Mouse (Mus musculus) mesoderm, embryonic 11.5 days (tissue): ENCODE measurements at regions not wholly inside any gene's neighbourhood (a gene's known extent, or its start where the extent isn't known, plus 50 kb on each side); places are given as distances from the start of the nearest gene placed in this dataset.

Source experiments
- DNase-seq: peaks from one replicate; pipeline ENCODE4 v3.0.0-alpha.2; 2012; ENCODE audit warnings: low read depth, low spot score

DNA sequence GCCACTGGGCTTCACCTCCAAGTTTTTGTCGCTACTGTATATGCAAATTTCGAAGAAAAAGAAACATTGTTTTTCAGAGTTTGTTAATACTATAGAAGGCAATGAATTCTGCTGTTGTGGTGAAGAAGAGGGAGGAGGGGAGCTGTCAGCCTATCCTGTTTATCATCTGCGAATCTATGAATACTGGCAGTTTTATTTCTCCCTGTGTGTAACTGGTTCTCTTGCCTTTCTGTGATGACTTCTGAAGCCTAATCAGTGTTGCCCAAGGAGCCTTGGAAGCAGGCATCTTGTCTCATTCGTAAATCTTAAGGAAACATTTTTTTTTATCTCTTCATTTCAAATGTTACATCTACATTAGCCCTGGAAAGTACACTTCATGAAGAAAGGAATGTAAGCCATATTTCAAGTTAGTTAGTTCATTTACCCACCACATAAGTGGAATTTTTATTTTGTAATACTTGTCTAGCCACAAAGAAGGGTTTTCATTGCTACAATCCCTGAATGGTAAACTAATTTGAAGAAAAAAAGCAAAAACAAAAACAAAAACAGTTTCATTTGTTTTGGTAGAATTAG is 251.5 kb upstream of the Fn1 start:
- DNase-seq = no peak

DNA sequence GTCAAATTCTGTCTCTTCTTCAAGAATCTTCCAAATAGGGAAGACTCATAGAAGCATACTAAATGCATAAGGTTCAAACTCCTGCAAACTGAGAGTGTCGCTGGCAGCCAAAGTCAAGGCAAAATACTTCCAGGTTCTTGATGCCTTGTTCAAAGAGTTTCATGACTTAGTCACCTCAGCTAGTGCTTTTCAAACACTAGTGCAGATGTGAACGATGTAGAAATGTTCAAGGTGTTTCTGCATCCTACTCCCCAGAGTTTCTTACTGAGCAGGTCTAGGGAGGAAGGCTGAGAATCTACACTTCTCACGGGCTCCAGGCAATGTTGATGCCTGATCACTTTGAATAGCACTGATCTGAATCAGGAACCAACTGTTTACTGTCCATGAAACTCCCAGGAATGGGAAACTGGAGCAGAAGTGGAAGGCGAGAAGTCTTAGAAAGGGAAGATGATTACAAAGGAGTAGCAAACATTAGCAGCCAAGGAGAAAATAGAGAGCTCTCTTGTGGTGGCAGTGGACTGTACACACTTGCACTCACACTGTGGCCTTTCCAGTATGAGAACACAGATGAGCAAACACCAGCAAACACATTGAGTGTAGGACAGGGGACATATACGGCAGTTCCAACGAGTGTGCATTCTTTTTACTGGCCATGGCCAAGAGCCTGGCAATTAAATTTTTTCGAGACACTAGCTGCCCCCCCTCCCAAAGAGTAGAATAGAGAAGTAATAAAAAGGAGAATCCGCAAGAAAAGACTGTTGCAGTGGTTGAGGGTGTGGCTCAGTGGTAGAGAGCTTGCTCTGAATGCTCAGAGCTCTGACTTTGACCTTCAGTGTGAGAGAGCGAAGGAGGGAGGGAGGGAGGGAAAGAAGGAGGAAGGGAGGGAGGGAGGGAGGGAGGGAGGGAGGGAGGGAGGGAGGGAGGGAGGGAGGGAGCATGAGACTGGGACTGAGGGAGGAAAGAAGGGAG is 247.4 kb upstream of the Fn1 start:
- no peak for DNase-seq

DNA sequence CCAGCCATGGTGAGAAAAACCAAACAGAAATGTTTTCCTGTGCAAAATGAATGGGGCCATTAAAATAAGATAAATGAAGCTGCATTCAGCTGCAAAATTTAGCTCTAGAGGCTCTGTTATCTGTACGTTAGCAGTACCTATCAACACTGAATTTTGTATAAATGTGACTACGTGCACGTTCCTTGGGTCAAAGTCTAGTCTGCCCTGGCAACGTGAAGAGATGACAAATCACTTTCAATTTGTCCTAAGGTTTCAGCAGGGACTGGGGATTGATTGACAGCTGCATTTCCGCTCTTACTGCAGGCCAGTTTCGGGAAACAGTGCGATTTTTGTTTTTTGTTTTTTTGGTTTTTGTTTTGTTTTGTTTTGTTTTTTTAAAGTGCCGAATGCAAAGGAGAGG is 246.1 kb upstream of the Fn1 start:
- no peak for DNase-seq

DNA sequence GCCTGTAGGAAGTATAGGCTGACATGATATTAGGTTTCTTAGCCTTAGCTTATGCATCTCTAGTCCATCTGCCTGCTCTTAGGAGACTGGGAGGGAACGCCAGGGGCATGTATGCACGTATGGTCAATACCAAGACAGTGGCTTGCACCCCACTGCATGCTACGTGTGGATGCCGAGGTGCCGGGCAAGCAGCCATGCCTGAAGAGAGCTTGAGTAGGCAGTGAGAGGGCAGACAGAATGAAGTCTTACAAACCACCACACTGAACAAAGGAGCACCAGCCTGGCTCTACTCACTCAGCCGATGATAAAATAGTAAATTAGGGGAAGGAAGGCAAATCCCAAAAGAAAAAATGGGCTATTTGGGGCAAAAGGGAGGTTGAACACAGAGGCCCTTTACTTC is 245.2 kb upstream of the Fn1 start:
- no peak for DNase-seq

DNA sequence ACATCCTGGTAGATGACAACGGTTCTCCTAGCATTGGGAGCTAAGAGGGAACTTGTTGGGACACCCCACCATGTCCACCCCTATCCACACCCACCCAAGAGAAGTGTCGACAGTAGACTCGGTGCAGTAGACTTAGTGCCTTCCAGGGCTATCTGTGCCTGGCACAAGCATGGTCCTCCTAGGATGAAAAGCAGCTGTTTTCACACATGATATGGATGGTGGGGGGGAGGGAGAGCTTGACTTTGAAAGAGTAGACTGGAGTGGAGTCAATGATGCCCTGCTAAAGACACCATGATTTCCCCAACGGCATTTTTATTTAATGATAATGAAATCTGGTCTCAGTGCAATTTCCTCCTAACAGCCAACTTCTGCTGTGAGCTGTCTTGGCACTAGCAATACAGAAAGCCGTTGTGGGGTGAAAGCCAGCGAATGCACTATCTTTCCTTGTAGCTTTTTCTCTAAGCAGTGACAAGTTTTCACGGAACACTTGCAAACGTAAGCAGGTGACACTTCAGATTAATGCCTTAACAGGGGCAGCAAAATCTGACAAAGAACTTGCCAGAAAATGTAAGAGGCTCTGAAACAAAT is 244.6 kb upstream of the Fn1 start:
- DNase-seq = no peak

DNA sequence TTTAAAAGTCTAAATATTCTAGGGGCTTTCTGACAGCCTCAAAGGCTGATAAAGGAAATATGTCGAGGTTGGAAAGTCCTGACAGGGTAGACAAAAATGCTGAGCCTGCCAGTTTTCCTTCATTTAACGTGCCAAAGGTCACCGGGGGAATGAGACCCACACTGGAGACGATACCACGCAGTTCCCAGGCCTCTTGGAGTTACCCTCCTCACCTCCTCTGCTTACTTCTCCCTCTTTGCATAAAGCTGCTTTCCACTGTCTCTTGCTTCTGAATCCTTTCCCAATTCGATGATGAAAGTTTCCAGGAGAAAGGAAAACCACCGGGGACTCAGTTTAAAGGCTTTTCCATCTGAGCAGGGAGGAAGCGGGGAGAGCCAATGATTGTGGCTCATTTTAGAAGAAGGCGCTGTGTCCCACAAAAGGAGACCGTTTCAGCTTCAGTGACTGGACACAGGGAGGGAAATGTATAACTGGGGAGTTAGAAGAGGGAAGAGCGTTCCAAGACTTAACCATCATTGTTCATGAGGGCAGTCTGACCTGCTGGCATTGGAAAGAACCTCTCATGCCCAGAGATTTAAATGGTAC is 243.2 kb upstream of the Fn1 start:
- no peak for DNase-seq

DNA sequence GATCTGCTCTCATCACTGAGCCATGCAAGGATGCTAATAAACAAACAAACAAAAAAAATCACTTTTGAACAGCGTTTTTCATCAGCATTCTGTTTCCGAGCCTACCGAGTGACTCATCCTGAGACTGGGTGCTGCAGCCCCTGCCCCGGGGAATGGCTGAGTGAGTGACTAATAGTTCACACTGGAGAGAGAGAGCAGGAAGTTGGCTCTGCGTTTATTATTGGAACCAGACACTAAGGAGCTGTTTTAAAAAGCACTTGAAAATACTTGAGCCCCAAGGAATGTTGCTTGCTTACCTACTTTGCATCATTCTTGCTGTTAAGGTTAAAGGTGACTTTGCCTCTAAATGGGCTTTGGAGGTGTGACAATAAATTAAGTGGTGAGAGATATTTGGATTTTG is 240.6 kb upstream of the Fn1 start:
- DNase-seq = no peak

DNA sequence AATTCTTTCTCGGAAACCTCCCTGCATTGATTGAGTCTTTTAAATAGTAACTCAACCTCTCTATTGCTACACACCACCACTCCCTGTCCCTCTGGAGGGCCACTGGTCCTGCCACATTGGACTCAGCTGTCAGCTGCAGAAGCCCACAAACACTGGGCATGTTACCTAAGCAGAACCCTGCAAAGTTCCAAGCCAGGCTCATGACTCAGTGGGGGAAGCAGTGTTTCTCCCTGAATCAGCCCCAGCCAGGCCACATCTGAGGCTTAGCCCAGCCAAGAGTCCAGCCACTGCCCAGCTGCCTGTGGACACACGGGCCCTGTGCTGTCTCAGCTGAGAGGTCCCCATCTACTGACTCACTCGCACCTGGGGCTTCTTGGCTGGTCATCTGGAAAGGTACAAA is 234.8 kb upstream of the Fn1 start:
- DNase-seq = no peak

DNA sequence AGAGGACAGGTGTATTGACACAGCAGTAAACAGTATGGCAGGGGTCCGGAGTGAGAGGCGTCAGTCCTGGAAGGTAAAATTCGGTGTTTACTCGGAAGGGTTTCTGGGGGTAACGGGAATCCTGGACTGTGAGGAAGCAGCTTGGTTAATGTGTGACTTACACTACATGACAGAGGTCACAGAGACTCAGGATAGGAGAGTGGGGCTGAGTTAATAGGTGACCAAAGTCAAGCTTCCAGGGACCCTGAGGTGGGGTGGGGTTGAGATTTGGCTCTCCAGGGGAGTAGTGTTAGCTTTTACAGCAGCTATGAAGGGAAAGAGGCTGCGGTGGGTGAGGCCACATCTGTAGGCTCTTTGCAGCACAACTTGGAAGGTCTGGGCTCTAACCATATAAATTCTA is 233.9 kb upstream of the Fn1 start:
- DNase-seq = no peak

DNA sequence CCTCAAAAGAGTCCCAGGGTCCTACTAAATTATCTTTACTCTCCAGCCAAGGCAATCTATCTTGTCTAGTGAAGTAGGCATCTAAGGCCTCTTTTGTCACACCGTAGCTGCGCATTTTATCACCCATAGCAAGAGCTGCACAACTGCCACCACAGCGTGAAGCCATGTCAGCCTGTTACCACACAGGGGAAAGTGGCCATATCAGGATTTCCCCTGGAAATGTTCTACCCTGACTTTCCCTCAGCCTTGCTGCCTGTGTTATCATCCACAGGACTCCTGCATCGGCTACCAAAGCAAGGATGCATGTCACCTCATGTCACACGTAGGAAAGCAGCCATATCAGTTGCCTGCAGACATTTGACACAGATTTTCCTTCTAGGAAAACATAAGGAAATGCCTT is 233.2 kb upstream of the Fn1 start:
- DNase-seq = no peak

DNA sequence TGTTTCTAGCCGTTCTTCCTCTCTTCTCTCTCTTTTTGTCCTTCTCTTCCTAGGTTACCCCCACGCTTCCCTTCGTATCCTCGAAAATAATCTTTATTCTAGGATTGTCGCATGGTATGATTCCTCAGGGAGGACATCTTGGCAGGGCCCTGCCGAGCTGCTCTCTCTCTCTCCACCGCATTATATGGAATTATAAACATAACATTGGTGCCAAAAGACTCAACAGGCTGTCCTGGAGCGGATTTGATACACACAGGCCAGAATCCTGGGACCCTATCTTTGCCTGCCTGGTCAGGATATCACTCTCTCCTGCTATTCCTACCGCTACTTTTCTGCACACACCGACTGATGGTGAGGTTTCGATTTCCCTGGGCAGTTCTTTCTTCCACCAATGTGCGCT is 228.9 kb upstream of the Fn1 start:
- DNase-seq = no peak

DNA sequence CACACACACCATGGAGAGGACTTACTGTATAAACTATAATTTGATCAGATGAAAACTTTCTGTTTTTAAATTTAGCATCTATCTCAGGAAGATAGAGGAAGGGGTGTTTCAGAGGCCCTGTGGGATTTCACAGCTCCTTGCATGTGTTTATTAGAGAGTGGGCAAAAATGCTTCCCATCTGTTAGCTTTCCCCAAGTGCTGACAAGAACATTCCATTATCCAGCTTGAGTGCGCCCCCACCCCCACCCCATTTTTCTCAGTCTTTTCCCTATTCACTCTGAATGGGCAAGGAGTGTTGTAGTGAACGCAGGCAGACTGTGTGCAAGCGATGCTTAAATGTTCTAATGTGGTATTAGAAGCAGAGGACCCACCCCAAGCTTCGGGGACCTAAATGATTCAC is 228.2 kb upstream of the Fn1 start:
- DNase-seq = no peak

DNA sequence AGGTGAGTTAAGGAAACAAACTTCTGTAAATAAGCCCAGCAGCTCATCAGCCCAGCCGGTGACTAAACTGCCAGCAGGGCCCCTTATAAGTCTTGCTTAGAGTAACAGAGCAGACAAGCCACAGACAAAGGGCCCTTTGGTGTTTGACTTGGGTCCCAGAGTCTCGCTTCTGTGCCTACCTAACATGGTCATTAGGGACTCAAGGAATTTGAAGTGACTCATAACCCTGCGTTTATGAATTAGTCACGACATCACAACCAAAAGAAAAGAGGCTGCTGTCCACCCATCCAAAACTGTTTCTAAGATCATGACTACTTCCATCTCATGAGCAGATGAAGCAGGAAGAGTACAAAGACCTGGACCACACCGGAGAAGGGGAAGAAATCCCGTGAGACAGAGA is 227.5 kb upstream of the Fn1 start:
- DNase-seq = no peak

DNA sequence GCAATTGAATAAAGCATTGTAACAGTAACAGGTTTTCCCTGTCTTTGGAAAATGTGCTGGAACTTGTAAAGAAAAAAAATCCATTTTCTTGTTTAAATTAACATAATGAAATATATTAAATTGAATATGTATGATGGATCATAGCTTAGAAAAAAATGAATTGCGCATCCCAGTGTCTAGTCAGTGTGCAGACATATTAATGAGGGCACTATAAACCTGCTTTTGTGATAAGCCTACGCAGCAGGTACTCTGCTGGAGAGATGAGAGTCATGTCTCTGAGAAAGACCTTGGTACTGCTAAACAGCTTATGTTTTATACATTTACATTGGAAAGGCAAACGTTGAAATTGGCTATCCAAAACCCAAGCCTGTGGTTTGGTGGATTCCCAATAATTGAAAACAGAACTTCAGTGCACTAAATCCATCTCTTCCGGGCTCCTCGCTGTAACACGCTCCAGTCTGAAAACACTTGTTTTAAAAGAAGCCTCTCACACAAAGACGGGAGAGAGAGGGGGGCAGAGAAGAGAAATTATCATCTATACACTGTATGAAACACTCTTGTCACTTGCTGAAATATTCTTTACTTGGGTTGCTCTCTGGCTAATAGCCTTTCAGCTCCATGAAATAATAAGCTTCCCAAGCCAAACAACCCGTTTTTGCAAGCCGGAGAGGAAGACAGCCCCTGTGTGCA is 223.9 kb upstream of the Fn1 start:
- DNase-seq = no peak

DNA sequence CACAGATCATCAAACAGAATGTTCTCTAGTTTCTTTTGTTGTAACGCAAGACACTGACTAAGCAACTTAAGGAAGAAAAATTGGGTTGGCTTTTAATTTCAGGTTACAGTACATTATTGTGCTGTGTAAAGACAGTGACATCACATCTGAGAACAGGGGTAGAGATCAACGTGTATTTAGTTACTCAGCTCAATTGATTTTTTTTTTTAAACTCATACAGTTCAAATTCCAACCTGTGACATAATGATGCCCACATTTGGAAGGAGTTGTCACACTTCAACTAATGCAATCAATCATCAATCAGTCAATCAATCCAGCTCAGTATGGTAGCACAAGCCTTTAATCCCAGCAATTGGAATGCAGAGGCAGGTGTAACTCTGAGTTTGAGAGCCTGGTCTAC is 221.0 kb upstream of the Fn1 start:
- DNase-seq = no peak

DNA sequence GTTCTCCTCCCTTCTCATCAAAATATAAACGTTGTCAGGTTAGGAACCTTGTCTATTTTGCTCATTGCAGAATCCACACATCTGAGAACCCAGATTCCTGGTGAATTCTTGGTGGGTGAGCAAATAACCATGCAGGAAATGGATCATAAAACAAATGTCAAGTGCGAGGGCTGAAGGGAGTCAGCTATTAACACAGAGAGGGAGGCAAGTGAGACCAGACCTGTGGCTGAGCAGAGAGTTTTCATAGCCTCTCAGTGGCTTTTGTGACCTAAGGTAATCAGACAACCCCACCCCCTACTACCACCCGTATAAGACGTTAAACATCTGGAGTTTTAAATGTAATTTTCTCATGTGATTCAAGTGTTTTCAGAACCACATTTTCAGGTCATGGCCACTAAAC is 212.7 kb upstream of the Fn1 start:
- peak; percentile 58 for DNase-seq

DNA sequence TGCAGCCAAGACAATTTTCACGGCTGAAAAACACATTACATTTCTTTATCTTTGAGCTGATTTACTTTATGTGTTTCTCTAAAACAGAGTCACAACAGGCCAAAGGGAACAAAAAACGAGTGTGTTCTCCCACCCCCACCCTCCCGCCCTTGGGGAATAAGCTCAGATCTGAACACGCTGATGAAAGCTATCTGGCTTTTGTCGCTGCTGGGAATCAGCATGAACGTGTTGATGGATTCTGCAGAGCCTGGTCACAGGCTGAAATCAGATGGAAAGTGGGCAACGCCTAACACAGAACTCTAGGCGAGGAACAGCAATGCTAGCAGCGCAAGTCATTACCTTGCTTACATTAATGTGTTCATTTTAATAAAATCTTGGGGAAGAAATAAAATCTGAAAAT is 211.7 kb upstream of the Fn1 start:
- no peak for DNase-seq

DNA sequence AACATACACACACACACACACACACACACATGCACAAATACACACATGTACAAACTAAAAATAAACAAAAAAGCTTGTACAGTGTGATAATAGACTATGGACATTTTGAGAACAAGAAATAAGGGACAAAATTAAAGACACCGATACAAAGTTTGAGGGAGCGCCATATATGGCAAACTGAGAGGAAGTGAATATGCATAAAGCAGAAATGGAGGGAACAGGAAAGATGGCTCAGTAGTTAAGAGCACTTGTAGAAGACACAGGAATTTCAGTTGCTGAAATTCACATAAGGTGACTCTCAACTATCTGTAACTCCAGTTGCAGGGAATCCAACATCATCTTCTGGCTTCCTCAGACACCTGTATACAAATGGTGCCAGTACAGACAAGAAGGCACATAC is 200.2 kb upstream of the Fn1 start:
- DNase-seq = no peak

DNA sequence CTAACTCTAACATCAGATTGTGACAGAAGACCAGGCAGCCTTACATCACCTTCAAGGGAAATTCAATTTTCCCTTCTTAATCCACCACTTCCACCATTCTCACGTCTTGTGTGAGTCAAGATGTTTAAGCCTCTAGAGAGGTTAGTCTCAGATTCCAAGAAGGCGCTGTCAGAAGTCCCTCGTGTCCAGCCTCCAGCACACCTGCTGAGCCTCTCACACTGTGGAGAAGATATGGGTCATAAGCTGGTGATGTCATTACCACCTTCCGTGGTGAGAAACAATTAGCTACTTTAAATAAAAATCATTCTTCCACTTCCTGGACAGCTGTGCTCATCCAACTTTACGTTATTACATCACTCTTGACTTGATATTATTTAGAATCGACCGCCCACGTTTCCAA is 198.3 kb upstream of the Fn1 start:
- DNase-seq = no peak

DNA sequence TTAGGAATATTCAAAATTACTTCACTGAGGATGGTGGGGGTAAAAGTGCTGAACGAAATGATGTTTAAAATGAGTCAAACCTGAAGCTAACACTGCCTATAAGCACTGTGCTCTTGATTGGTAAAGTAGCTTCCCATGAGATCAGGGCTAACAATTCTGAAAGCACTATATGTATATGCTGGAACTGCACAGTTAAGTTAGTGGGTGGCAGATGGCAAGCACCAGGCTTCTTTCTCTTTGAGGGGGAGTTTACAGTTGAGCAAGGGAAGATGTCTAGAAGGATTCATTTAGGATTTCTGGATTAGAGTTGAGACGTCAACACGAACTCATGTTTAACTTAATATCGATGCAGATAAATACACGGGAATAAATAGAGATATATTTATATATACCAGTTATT is 195.7 kb upstream of the Fn1 start:
- no peak for DNase-seq

DNA sequence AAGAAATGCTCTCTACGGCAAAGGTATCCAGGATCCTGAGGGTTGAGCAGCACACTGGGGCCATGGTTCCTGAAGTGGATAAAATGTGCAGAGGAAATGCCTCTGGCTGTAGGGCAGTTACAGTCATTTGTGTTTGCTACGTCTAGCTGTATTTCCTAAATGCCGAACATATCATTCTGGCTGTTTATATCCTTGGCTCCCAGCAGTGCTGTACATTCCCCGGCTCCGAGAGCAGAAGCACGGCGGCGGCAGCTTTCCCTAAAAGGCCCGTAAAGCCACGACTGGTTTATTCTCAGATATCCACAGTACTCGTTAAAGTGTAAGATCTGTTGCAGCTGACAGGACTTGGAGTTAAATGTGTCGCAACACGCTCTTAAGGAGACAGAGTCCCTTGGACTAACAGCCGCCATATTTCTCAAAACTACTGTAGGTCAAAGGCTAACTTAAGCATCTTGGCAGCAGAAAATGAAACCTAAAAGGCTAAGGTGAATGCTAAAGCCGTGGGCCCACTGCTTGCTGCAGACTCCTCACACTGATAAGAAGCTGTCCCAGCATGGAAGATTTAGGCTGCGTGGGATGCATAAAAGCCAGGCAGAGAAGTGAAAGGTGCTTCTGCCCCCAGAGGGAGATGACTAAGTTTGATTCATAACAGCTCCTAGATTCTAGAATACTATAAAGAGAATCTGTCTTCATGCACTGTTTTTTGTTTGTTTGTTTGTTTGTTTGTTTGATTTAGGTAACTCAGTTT is 192.1 kb upstream of the Fn1 start:
- DNase-seq = no peak
